Mouse (Mus musculus): ENCODE results near the gene Lrrc75a. TPM values are rescaled to one million over a fixed set of nuclear protein-coding genes. Genes with fewer than 3 reads are reported as not detected.

The Lrrc75a gene
- 0.98 and 1.1 TPM in 2 replicates for polyA plus RNA-seq (2012; rRNA removed)

DNA sequence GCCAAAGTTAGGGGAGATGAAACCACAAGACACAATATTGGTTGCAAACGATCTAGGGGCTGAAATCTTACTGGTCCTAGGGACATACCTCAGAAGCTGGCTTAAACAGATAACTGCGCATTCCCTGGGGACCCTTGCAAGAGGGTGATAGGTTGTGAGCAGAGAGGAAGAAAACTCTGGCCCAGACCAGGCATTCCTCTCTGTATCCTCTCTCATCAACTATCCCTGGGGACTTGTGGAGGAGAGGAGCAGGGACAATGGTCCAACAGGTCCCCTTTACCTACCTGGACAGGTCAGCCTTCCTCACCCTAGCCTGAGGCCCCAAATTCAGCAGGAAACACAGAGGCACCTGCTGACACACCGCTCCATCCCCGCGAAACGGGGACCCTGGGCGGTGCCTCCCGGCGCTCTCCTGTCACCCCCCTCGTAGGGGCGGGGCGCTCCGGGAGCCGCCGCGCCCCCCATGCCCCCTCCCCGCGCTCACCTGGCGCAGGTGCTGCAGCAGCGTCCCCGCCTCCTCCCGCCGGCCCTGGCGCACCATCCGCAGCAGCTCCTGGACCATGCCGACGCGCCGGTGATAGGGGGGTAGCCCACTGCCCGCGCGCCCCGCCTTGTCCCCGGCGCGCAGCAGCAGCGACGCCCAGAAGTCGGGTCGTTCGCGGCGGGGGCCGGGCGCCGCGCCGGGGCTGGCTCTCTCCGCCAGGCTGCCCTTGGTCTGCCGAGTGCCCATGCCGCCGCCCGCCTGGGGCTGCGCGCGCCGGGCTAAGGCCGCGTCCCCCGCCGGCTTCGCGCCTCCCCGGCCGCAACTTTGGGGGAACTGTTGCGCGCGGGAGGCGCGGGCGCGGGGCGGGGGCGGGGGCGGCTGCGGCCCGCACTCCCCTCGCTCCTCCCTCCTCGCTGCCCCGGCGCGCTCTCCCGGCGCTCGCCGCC is at the start of gene Lrrc75a:
Gene Lrrc75a (minus strand): TSS at position 863 of the 930 bp plus-strand sequence.

DNA sequence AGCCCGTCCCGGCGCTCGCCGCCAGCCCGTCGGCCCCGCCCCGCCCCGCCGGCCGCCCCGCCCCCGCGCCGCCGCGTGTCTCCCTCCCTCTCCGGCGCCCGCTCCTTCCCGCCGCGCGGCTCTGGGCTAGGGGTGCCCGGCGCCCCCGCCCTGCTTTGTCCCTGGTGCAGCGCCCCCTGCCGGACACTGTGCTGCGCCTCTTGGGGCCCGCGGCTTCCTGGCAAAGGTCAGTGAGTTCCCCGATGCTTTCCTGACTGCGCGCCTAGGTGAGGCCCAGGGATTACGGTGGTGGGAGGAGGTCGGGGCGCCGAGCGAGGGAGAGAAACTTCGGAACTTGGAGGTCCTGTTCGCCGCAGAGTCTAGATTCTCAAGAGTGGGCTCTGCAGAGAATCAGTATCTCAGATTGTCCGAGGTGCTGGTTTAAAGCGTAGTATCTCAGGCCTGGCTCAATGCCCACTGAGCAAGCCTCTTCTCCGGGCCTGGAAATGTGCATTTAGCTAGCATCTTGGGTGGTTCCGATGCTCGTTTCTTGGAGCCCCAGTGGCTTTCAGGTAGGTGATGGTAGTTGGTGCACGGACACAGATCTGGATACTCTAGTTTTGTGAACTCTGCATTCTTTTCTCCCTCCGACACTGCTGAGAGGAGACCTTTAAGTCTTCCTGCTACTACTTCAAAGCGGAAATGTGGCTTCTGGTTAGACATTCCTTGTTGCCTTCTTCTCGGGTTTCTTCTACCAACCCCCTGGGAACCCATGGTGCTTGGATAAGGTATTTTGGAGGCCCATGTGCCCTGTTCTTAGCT is 468 bp upstream of the Lrrc75a start, which contains the start of gene Mmgt2:
Gene Mmgt2 (plus strand): TSS at position 74 of the 801 bp plus-strand sequence.

DNA sequence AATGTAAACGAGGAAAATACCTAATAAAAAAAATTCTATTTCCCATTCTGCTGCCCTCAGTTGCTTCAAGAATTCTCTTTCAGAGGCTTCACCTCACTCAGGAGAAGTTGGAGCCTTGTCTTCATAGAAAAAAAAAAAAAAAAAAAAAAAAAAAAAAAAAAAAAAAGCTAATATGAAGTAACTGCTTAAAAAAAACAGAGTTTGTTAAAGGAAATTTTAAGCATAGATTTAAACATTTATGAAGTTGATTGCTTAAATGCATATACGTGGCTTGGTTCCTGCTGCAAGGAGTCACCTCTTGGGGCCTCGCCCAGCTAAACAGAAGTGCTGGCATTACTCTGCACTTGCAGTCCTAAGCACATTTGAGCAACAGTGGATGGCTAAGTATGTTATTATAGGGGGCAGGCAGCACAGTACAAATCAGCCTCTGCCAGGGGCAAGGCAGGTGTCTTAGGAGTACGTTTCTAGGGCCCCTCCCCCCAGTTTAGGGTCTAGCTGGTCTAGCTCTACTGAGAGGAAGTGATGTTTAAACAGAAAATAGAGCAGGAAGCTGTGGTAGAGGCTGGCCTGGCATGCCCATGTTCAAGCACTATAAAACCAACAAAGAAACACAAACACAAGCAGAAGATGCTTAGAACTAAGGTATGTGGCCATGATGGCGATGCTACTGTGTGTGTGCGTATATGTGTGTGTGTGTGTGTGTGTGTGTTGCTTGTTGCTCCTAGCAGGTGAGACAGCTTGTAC is 74.2 kb downstream of the Lrrc75a start, which contains the start of gene Trpv2:
Gene Trpv2 (plus strand): TSS at position 528 of the 744 bp plus-strand sequence.

Other genes starting within 250 kb of the Lrrc75a start
- 3.2 and 3.6 TPM in 2 replicates for gene Pigl, start 190.1 kb downstream of the Lrrc75a start, polyA plus RNA-seq (2012; rRNA removed)
- 35.9 and 37.3 TPM in 2 replicates for gene Ncor1, start 190.0 kb downstream of the Lrrc75a start, polyA plus RNA-seq (2012; rRNA removed)
- gene Cenpv, start 109.3 kb downstream of the Lrrc75a start, polyA plus RNA-seq (2012; rRNA removed), result 24.1 and 27.2 TPM in 2 replicates
- gene Ubb, start 97.4 kb downstream of the Lrrc75a start, polyA plus RNA-seq (2012; rRNA removed), result 918 and 1,034 TPM in 2 replicates
- gene Trpv2, start 74.0 kb downstream of the Lrrc75a start, polyA plus RNA-seq (2012; rRNA removed), result 2.9 and 3.8 TPM in 2 replicates
- 7.4 and 9.2 TPM in 2 replicates for gene Mmgt2, start 141 bp upstream of the Lrrc75a start, polyA plus RNA-seq (2012; rRNA removed)
- 0.18 and 0.28 TPM in 2 replicates for gene Zfp287, start 83.4 kb upstream of the Lrrc75a start, polyA plus RNA-seq (2012; rRNA removed)
- not detected in 2 replicates for gene Gm10428, start 104.6 kb upstream of the Lrrc75a start, polyA plus RNA-seq (2012; rRNA removed)
- 0.53 and 0.62 TPM in 2 replicates for gene Zfp286, start 140.9 kb upstream of the Lrrc75a start, polyA plus RNA-seq (2012; rRNA removed)
- gene Trim16, start 171.7 kb upstream of the Lrrc75a start, polyA plus RNA-seq (2012; rRNA removed), result 0.44 and 0.45 TPM in 2 replicates
- gene Fbxw10, start 198.5 kb upstream of the Lrrc75a start, polyA plus RNA-seq (2012; rRNA removed), result 0.02 and 0.07 TPM in 2 replicates
- gene Tvp23b, start 230.9 kb upstream of the Lrrc75a start, polyA plus RNA-seq (2012; rRNA removed), result 12.8 and 15.0 TPM in 2 replicates

Measured in liver, embryonic 14 days (tissue).